Mouse (Mus musculus) heart, adult 8-10 months (tissue): ENCODE results near the gene Nkain1. TPM values are rescaled to one million over a fixed set of nuclear protein-coding genes. Genes with fewer than 3 reads are reported as not detected.
A peak's percentile ranks its signal among the peaks of the same experiment; 100 is the strongest.

Experiments used
- DNase-seq: peaks from one replicate; pipeline ENCODE4 v3.0.0; 2022; ENCODE audit warnings: low spot score
- total RNA-seq, 4 experiments: library from RNA; stranded (reverse); gene quantifications; 2 replicates each; pipeline ENCODE4 v1.2.4; 2022

Gene Nkain1
- 10 to 100 TPM in 2 of 4 experiments, 1 to 10 TPM in 2; 5.4 to 17.0 (median 11.6) TPM for total RNA-seq

GRCm38 (mm10) chr4:130574048-130574413, at the start of gene Nkain1:
Nkain1 (minus strand) TSS chr4:130574173.
- no peak for DNase-seq

GRCm38 (mm10) chr4:130578734-130579274, 4.8 kb upstream of the Nkain1 start:
- no peak for DNase-seq

GRCm38 (mm10) chr4:130577081-130577480, 3.1 kb upstream of the Nkain1 start:
- no peak for DNase-seq

GRCm38 (mm10) chr4:130576247-130576931, 2.4 kb upstream of the Nkain1 start:
- no peak for DNase-seq

- DNase-seq, result no peak
Observed at GRCm38 (mm10) chr4:130575533-130575932, 1.6 kb upstream of the Nkain1 start.

- peak; percentile 19 for DNase-seq
Observed at GRCm38 (mm10) chr4:130574861-130575460, 988 bp upstream of the Nkain1 start.

- DNase-seq, result no peak
Observed at GRCm38 (mm10) chr4:130573351-130574047, 474 bp downstream of the Nkain1 start.

- DNase-seq, result no peak
Observed at GRCm38 (mm10) chr4:130573012-130573350, 992 bp downstream of the Nkain1 start.

GRCm38 (mm10) chr4:130572545-130572944, 1.4 kb downstream of the Nkain1 start:
- no peak for DNase-seq

GRCm38 (mm10) chr4:130570941-130571720, 2.8 kb downstream of the Nkain1 start:
- DNase-seq, result no peak

GRCm38 (mm10) chr4:130568043-130568978, 5.7 kb downstream of the Nkain1 start:
- DNase-seq, result no peak

GRCm38 (mm10) chr4:130563820-130564219, 10.2 kb downstream of the Nkain1 start:
- no peak for DNase-seq

- no peak for DNase-seq
Observed at GRCm38 (mm10) chr4:130563260-130563756, 10.7 kb downstream of the Nkain1 start.

- DNase-seq, result no peak
Observed at GRCm38 (mm10) chr4:130560576-130561310, 13.2 kb downstream of the Nkain1 start.

- DNase-seq, result no peak
Observed at GRCm38 (mm10) chr4:130559220-130559619, 14.8 kb downstream of the Nkain1 start.

GRCm38 (mm10) chr4:130557852-130558251, 16.1 kb downstream of the Nkain1 start:
- DNase-seq, result peak; percentile 68

- no peak for DNase-seq
Observed at GRCm38 (mm10) chr4:130556992-130557391, 17.0 kb downstream of the Nkain1 start.

- no peak for DNase-seq
Observed at GRCm38 (mm10) chr4:130556224-130556623, 17.7 kb downstream of the Nkain1 start.

- DNase-seq, result no peak
Observed at GRCm38 (mm10) chr4:130553121-130553448, 20.9 kb downstream of the Nkain1 start.
